Mouse (Mus musculus): Measurements from ENCODE around the gene Acadvl. TPM values are rescaled to one million over a fixed set of nuclear protein-coding genes. Genes with fewer than 3 reads are reported as not detected.
"Not testable (repeated sequence)": the region's sequence is repeated elsewhere in the genome, so short reads cannot be mapped to it uniquely, and the experiment has no call there.

Acadvl gene
- total RNA-seq, 2 experiments from 2014 or later: 54.9 to 63.7 TPM

GRCm38 (mm10) chr11:70021264-70022132, 6.3 kb upstream of the Acadvl start:
- no peak for TF ChIP-seq CTCF (conservative IDR thresholded peaks at IDR 0.05)
- Histone ChIP-seq H3K27ac (peak overlapping the region; percentile 96), H3K4me3 (peak overlapping the region; percentile 79)
- DNase-seq (ENCODE audit: low spot score in 2 of 2): peak; percentile 97 to 98

- peak; percentile 70 to 77 for DNase-seq (ENCODE audit: low spot score in 2 of 2)
- H3K27ac ChIP-seq: peak overlapping the region; percentile 96
- peak overlapping the region; percentile 79 for H3K4me3 ChIP-seq
- peak; percentile 76 for TF ChIP-seq CTCF (conservative IDR thresholded peaks at IDR 0.05)
These were observed 5.6 kb upstream of the Acadvl start for GRCm38 (mm10) chr11:70020731-70021263.

GRCm38 (mm10) chr11:70020022-70020631, 4.9 kb upstream of the Acadvl start:
- Histone ChIP-seq H3K4me3 (peak overlapping the region; percentile 79), H3K27ac (peak overlapping the region; percentile 96)
- peak in 1 of 2 experiments; percentile 42 for DNase-seq (ENCODE audit: low spot score in 2 of 2)
- TF ChIP-seq CTCF (conservative IDR thresholded peaks at IDR 0.05): no peak

DNA sequence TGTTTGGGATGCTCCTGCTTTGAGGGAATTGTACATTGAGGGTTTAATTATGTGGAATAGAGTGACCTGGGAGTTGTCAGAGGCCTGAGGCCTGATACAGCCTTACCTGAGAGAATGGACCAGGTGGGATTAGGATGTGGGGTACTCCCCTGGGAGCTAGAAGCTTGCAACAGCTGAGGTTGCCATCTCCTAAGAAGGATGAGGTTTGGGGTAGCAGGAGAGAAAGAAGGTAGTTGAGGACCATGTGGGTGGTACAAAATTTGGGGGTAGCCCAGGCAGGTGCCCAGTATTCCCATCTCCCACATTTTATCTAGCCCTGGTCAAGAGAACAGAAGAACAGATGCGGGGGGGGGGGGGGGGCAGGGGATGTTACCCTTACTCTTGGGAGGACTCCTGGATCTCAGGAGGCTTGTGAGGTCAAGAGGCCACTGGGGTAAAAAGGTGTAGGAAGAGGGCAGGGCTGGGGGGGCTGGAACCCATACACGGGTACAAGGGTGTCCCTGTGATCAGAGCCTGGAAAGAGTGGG, 4.3 kb upstream of the Acadvl start:
- H3K4me3 ChIP-seq: peak overlapping the region; percentile 79
- no peak for TF ChIP-seq CTCF (conservative IDR thresholded peaks at IDR 0.05)
- H3K27ac ChIP-seq: peak overlapping the region; percentile 96
- no peak for DNase-seq (ENCODE audit: low spot score in 2 of 2)

DNA sequence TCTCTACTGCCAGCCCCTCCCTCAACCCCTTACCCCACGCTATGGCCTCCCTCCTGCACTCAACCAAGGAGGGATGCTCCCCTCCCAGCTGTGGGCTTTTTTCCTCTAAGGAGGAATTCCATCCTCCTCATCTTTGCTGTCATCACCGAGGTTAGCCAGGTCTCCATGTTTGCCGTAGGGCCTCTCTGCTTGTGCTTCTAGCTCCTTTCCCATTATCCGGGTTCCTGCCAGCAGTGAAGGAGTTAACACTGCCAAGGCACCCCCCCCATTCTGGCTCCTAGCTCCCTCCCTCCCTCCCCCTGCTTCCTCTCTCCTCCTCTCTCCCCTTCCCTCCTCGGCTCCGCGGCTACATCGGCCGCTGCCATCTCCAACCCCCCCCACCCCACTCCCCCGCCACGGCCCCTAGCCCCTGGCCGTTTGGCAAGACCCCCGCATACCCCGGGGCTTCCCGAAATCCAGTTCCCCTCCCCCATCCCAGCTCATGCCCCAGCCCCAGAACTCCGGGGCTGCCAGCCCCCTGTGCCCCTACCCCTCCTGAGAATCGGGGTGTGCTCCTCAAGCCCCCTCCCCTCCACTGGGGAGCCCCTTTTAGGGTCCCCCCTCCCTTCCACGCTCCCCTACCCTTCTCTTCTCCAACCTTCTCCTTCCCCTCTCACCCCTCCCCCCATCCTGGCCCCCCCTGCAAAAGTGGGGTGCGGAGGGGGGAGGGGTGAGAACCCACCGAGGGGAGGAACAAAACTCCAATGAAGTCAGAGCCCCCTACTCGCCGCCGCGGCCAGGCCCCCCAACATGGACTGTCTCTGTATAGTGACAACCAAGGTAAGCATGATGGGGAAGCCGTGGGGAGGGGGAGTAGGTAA, 3.1 kb upstream of the Acadvl start:
- Histone ChIP-seq H3K27ac (peak overlapping the region; percentile 96), H3K4me3 (peak overlapping the region; percentile 79)
- DNase-seq (ENCODE audit: low spot score in 2 of 2): peak; percentile 58 to 80
- no peak for TF ChIP-seq CTCF (conservative IDR thresholded peaks at IDR 0.05)

- H3K4me3 ChIP-seq: peak overlapping the region; percentile 79; the same call in 1 of the 2 replicates
- TF ChIP-seq CTCF (conservative IDR thresholded peaks at IDR 0.05): no peak
- peak overlapping the region; percentile 96 for H3K27ac ChIP-seq
- DNase-seq (ENCODE audit: low spot score in 2 of 2): no peak
These were observed 2.1 kb upstream of the Acadvl start for GRCm38 (mm10) chr11:70017199-70017767.

GRCm38 (mm10) chr11:70016669-70017068, 1.5 kb upstream of the Acadvl start, which contains the start of gene Dlg4:
Gene Dlg4, plus strand, starts transcription at chr11:70016942.
- Histone ChIP-seq H3K27ac (peak within 1 kb of the TSS; percentile 96), H3K4me3 (peak within 1 kb of the TSS; percentile 79)
- no peak for TF ChIP-seq CTCF (conservative IDR thresholded peaks at IDR 0.05)
- DNase-seq (ENCODE audit: low spot score in 2 of 2): no peak

- DNase-seq (ENCODE audit: low spot score in 2 of 2); H3K4me3 ChIP-seq; H3K27ac ChIP-seq: not testable (repeated sequence)
These were observed 966 bp upstream of the Acadvl start for GRCm38 (mm10) chr11:70016177-70016576.

DNA sequence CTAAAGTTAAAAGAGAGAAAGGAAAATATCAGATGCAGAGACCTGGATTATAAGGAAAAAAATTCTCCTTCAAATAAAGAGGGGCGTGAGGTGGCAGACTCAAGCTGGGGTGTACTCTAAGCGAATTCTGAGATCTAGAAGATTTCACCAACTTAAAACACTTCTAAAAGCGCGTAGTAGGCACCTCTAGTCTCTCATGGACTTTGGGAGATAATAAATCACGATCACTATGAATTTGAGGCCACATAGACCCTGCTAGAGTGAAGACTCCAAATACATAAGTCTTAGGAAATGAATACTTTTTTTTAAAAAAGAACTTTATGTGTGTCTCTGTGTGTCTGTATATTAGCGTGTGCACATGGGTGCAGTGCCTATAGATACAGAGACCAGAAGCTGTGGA, 466 bp upstream of the Acadvl start:
- Histone ChIP-seq H3K27ac (peak overlapping the region; percentile 94), H3K4me3 (peak overlapping the region; percentile 76)
- no peak for TF ChIP-seq CTCF (conservative IDR thresholded peaks at IDR 0.05)
- no peak for DNase-seq (ENCODE audit: low spot score in 2 of 2)

- no peak for DNase-seq (ENCODE audit: low spot score in 2 of 2)
- no peak for TF ChIP-seq CTCF (conservative IDR thresholded peaks at IDR 0.05)
- peak overlapping the region; percentile 94; the same call in 1 of the 2 replicates for H3K27ac ChIP-seq
- no peak overlapping the region; the same call in 1 of the 2 replicates for H3K4me3 ChIP-seq
These were observed 1.2 kb downstream of the Acadvl start for GRCm38 (mm10) chr11:70014051-70014450.

DNA sequence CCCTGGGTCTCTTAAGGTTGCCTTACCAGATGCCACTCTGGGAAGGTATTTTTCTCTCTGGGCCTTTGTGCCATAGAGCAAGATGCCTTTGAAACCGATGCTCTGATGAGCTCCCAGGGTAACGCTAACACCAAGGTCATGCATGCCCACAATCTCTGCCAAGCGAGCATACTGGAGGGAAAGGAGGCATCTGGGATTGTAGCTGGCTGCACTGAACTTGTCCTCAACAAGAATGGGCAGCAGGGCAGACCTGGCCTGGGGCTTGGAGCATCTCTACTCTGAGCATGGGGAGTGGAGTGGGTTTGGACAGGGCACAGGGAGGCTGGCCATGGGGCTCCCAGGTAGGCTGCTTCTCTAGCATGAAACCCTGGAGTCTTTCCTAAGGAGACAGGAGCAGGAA, 1.8 kb downstream of the Acadvl start:
- Histone ChIP-seq H3K4me3 (no peak overlapping the region), H3K27ac (no peak overlapping the region)
- no peak for TF ChIP-seq CTCF (conservative IDR thresholded peaks at IDR 0.05)
- no peak for DNase-seq (ENCODE audit: low spot score in 2 of 2)

- TF ChIP-seq CTCF (conservative IDR thresholded peaks at IDR 0.05): no peak
- DNase-seq (ENCODE audit: low spot score in 2 of 2): no peak
- Histone ChIP-seq H3K4me3 (no peak overlapping the region), H3K27ac (no peak overlapping the region)
These were observed 2.3 kb downstream of the Acadvl start for GRCm38 (mm10) chr11:70012931-70013330.
